Mouse (Mus musculus): ENCODE measurements around the gene Fam104a. TPM values are rescaled to one million over a fixed set of nuclear protein-coding genes. Genes with fewer than 3 reads are reported as not detected.

The Fam104a gene
- polyA plus RNA-seq, 1 experiment = 24.7 TPM

- Histone ChIP-seq H3K27ac (ENCODE audit: insufficient read depth, low read depth, low read length) (no peak overlapping the region), H3K4me3 (ENCODE audit: insufficient read depth, low read length) (no peak overlapping the region), H3K4me1 (ENCODE audit: control insufficient read depth, insufficient read depth, low read length) (no peaks in the 10 kb centered on the region)
- no peak for TF ChIP-seq POLR2A (IDR thresholded peaks at IDR 0.05; ENCODE audit: borderline replicate concordance, low read depth, low read length)
- no peak for TF ChIP-seq CTCF (IDR thresholded peaks at IDR 0.05; ENCODE audit: low read depth, low read length)
These were observed 38.6 kb upstream of the Fam104a start for GRCm38 (mm10) chr11:113722405-113723090.

GRCm38 (mm10) chr11:113717767-113718424 lies 33.9 kb upstream of the Fam104a start:
- Histone ChIP-seq H3K4me3 (ENCODE audit: insufficient read depth, low read length) (no peak overlapping the region), H3K4me1 (ENCODE audit: control insufficient read depth, insufficient read depth, low read length) (peaks cover 7% of the 10 kb centered on the region), H3K27ac (ENCODE audit: insufficient read depth, low read depth, low read length) (no peak overlapping the region)
- no peak for TF ChIP-seq POLR2A (IDR thresholded peaks at IDR 0.05; ENCODE audit: borderline replicate concordance, low read depth, low read length)
- TF ChIP-seq CTCF (IDR thresholded peaks at IDR 0.05; ENCODE audit: low read depth, low read length) = no peak

- TF ChIP-seq POLR2A (IDR thresholded peaks at IDR 0.05; ENCODE audit: borderline replicate concordance, low read depth, low read length) (no peak), CTCF (IDR thresholded peaks at IDR 0.05; ENCODE audit: low read depth, low read length) (no peak)
- Histone ChIP-seq H3K4me1 (ENCODE audit: control insufficient read depth, insufficient read depth, low read length) (peaks cover 7% of the 10 kb centered on the region), H3K27ac (ENCODE audit: insufficient read depth, low read depth, low read length) (no peak overlapping the region), H3K4me3 (ENCODE audit: insufficient read depth, low read length) (no peak overlapping the region)
These were observed 32.2 kb upstream of the Fam104a start for GRCm38 (mm10) chr11:113716132-113716531.

GRCm38 (mm10) chr11:113715078-113715674 lies 31.2 kb upstream of the Fam104a start:
- H3K27ac ChIP-seq (ENCODE audit: insufficient read depth, low read depth, low read length) = no peak overlapping the region
- H3K4me3 ChIP-seq (ENCODE audit: insufficient read depth, low read length) = no peak overlapping the region
- H3K4me1 ChIP-seq (ENCODE audit: control insufficient read depth, insufficient read depth, low read length) = peaks cover 7% of the 10 kb centered on the region
- TF ChIP-seq POLR2A (IDR thresholded peaks at IDR 0.05; ENCODE audit: borderline replicate concordance, low read depth, low read length) = no peak
- no peak for TF ChIP-seq CTCF (IDR thresholded peaks at IDR 0.05; ENCODE audit: low read depth, low read length)

GRCm38 (mm10) chr11:113711061-113711460 lies 27.1 kb upstream of the Fam104a start:
- Histone ChIP-seq H3K27ac (ENCODE audit: insufficient read depth, low read depth, low read length) (no peak overlapping the region), H3K4me1 (ENCODE audit: control insufficient read depth, insufficient read depth, low read length) (peaks cover 7% of the 10 kb centered on the region), H3K4me3 (ENCODE audit: insufficient read depth, low read length) (no peak overlapping the region)
- no peak for TF ChIP-seq CTCF (IDR thresholded peaks at IDR 0.05; ENCODE audit: low read depth, low read length)

- no peak overlapping the region for H3K27ac ChIP-seq (ENCODE audit: insufficient read depth, low read depth, low read length)
- TF ChIP-seq POLR2A (IDR thresholded peaks at IDR 0.05; ENCODE audit: borderline replicate concordance, low read depth, low read length) (no peak), CTCF (IDR thresholded peaks at IDR 0.05; ENCODE audit: low read depth, low read length) (no peak)
- H3K4me1 ChIP-seq (ENCODE audit: control insufficient read depth, insufficient read depth, low read length) = peaks cover 7% of the 10 kb centered on the region
- no peak overlapping the region for H3K4me3 ChIP-seq (ENCODE audit: insufficient read depth, low read length)
These were observed 26.4 kb upstream of the Fam104a start for GRCm38 (mm10) chr11:113710257-113710777.

- H3K4me3 ChIP-seq (ENCODE audit: insufficient read depth, low read length) = no peak within 1 kb of the TSS
- no peak within 1 kb of the TSS for H3K27ac ChIP-seq (ENCODE audit: insufficient read depth, low read depth, low read length)
These were observed 25.8 kb upstream of the Fam104a start, which contains the start of gene Cpsf4l for GRCm38 (mm10) chr11:113709731-113710256. Gene Cpsf4l (minus strand): TSS chr11:113710017.

GRCm38 (mm10) chr11:113709272-113709671 lies 25.3 kb upstream of the Fam104a start:
- Histone ChIP-seq H3K4me1 (ENCODE audit: control insufficient read depth, insufficient read depth, low read length) (peaks cover 4% of the 10 kb centered on the region), H3K27ac (ENCODE audit: insufficient read depth, low read depth, low read length) (no peak overlapping the region), H3K4me3 (ENCODE audit: insufficient read depth, low read length) (no peak overlapping the region)
- no peak for TF ChIP-seq CTCF (IDR thresholded peaks at IDR 0.05; ENCODE audit: low read depth, low read length)
- TF ChIP-seq POLR2A (IDR thresholded peaks at IDR 0.05; ENCODE audit: borderline replicate concordance, low read depth, low read length) = no peak

More at GRCm38 (mm10) chr11:113709731-113710256, 25.8 kb upstream of the Fam104a start, which contains the start of gene Cpsf4l:
- H3K4me1 ChIP-seq (ENCODE audit: control insufficient read depth, insufficient read depth, low read length) = peaks cover 7% of the 10 kb centered on the region
- no peak for TF ChIP-seq CTCF (IDR thresholded peaks at IDR 0.05; ENCODE audit: low read depth, low read length)
- no peak for TF ChIP-seq POLR2A (IDR thresholded peaks at IDR 0.05; ENCODE audit: borderline replicate concordance, low read depth, low read length)

GRCm38 (mm10) chr11:113708629-113709213 lies 24.8 kb upstream of the Fam104a start:
- Histone ChIP-seq H3K4me1 (ENCODE audit: control insufficient read depth, insufficient read depth, low read length) (no peaks in the 10 kb centered on the region; the same call in 1 of the 2 replicates), H3K4me3 (ENCODE audit: insufficient read depth, low read length) (no peak overlapping the region), H3K27ac (ENCODE audit: insufficient read depth, low read depth, low read length) (no peak overlapping the region)
- no peak for TF ChIP-seq CTCF (IDR thresholded peaks at IDR 0.05; ENCODE audit: low read depth, low read length)
- TF ChIP-seq POLR2A (IDR thresholded peaks at IDR 0.05; ENCODE audit: borderline replicate concordance, low read depth, low read length) = no peak

Measured in bone marrow macrophage, adult 2 months (primary cell).